Mouse (Mus musculus) lung, postnatal 0 days (tissue): ENCODE data around the gene Gnaq.

Experiments used
- CTCF ChIP-seq: IDR thresholded peaks from 2 replicates; pipeline ENCODE4 v1.5.1; 2016; ENCODE audit warnings: antibody characterized with exemption, mild to moderate bottlenecking
- EP300 ChIP-seq: IDR thresholded peaks from 2 replicates; pipeline ENCODE4 v1.6.1; 2016; ENCODE audit warnings: antibody characterized with exemption, mild to moderate bottlenecking, control low read depth

- TF ChIP-seq CTCF (no peak), EP300 (no peak)
Observed at GRCm38 (mm10) chr19:16384957-16385356, 252.3 kb downstream of the Gnaq start.
